Mouse (Mus musculus): ENCODE results near the gene Riok2. TPM values are rescaled to one million over a fixed set of nuclear protein-coding genes. Genes with fewer than 3 reads are reported as not detected.
A peak's percentile ranks its signal among the peaks of the same experiment; 100 is the strongest.

The Riok2 gene
- total and polyA plus RNA-seq, 2 experiments, result 5.3 to 28.3 TPM

GRCm38 (mm10) chr17:17403038-17403437 lies 28.9 kb downstream of the Riok2 start:
- no peaks in the 10 kb centered on the region for H3K79me2 ChIP-seq (ENCODE audit: control insufficient read depth, insufficient read depth, low read length)
- no peaks in the 10 kb centered on the region for H3K36me3 ChIP-seq (ENCODE audit: control insufficient read depth, insufficient read depth, low read length)
- H3K9ac ChIP-seq (ENCODE audit: low read depth, low read length), result no peak overlapping the region
- 74% methylated on average over 5 of the region's 5 CpGs for WGBS
- H3K27me3 ChIP-seq (ENCODE audit: control insufficient read depth, insufficient read depth, low read length), result no peaks in the 10 kb centered on the region
- no peak for DNase-seq (ENCODE audit: extremely low read depth, low read depth, low spot score)
- no peak overlapping the region for H3K27ac ChIP-seq (replicated peaks; ENCODE audit: insufficient read depth, low read depth, low read length)
- peaks cover 2% of the 10 kb centered on the region; the same call in 1 of the 2 replicates for H3K4me1 ChIP-seq (ENCODE audit: control insufficient read depth, insufficient read depth, low read length)
- no peak overlapping the region for H3K4me3 ChIP-seq (ENCODE audit: insufficient read depth, low read depth, low read length)
- TF ChIP-seq CTCF (IDR thresholded peaks at IDR 0.05; ENCODE audit: low read depth, low read length) (no peak), POLR2A (IDR thresholded peaks at IDR 0.05; ENCODE audit: extremely low read depth, insufficient read depth, low read length) (no peak)

GRCm38 (mm10) chr17:17403578-17404112 lies 29.5 kb downstream of the Riok2 start:
- no peak for DNase-seq (ENCODE audit: extremely low read depth, low read depth, low spot score)
- no peak overlapping the region for H3K9ac ChIP-seq (ENCODE audit: low read depth, low read length)
- 73% methylated on average over 3 of the region's 3 CpGs for WGBS

GRCm38 (mm10) chr17:17404811-17405544 lies 30.9 kb downstream of the Riok2 start:
- TF ChIP-seq POLR2A (IDR thresholded peaks at IDR 0.05; ENCODE audit: extremely low read depth, insufficient read depth, low read length) (no peak), CTCF (IDR thresholded peaks at IDR 0.05; ENCODE audit: low read depth, low read length) (no peak)
- Histone ChIP-seq H3K9ac (ENCODE audit: low read depth, low read length) (no peak overlapping the region), H3K27ac (replicated peaks; ENCODE audit: insufficient read depth, low read depth, low read length) (no peak overlapping the region), H3K4me3 (ENCODE audit: insufficient read depth, low read depth, low read length) (no peak overlapping the region), H3K79me2 (ENCODE audit: control insufficient read depth, insufficient read depth, low read length) (no peaks in the 10 kb centered on the region), H3K4me1 (ENCODE audit: control insufficient read depth, insufficient read depth, low read length) (peaks cover 2% of the 10 kb centered on the region; the same call in 1 of the 2 replicates), H3K36me3 (ENCODE audit: control insufficient read depth, insufficient read depth, low read length) (no peaks in the 10 kb centered on the region), H3K27me3 (ENCODE audit: control insufficient read depth, insufficient read depth, low read length) (no peaks in the 10 kb centered on the region)
- WGBS, result 65% methylated on average over 8 of the region's 8 CpGs
- peak; percentile 60 for DNase-seq (ENCODE audit: extremely low read depth, low read depth, low spot score)

More at GRCm38 (mm10) chr17:17403578-17404112, 29.5 kb downstream of the Riok2 start:
- no peaks in the 10 kb centered on the region for H3K36me3 ChIP-seq (ENCODE audit: control insufficient read depth, insufficient read depth, low read length)
- H3K27me3 ChIP-seq (ENCODE audit: control insufficient read depth, insufficient read depth, low read length), result no peaks in the 10 kb centered on the region
- peaks cover 2% of the 10 kb centered on the region; the same call in 1 of the 2 replicates for H3K4me1 ChIP-seq (ENCODE audit: control insufficient read depth, insufficient read depth, low read length)
- no peak for TF ChIP-seq CTCF (IDR thresholded peaks at IDR 0.05; ENCODE audit: low read depth, low read length)
- no peak for TF ChIP-seq POLR2A (IDR thresholded peaks at IDR 0.05; ENCODE audit: extremely low read depth, insufficient read depth, low read length)
- H3K4me3 ChIP-seq (ENCODE audit: insufficient read depth, low read depth, low read length), result no peak overlapping the region
- no peaks in the 10 kb centered on the region for H3K79me2 ChIP-seq (ENCODE audit: control insufficient read depth, insufficient read depth, low read length)
- no peak overlapping the region for H3K27ac ChIP-seq (replicated peaks; ENCODE audit: insufficient read depth, low read depth, low read length)

- Histone ChIP-seq H3K79me2 (ENCODE audit: control insufficient read depth, insufficient read depth, low read length) (no peaks in the 10 kb centered on the region), H3K4me3 (ENCODE audit: insufficient read depth, low read depth, low read length) (no peak overlapping the region), H3K27me3 (ENCODE audit: control insufficient read depth, insufficient read depth, low read length) (no peaks in the 10 kb centered on the region), H3K9ac (ENCODE audit: low read depth, low read length) (no peak overlapping the region), H3K4me1 (ENCODE audit: control insufficient read depth, insufficient read depth, low read length) (peaks cover 2% of the 10 kb centered on the region; the same call in 1 of the 2 replicates), H3K27ac (replicated peaks; ENCODE audit: insufficient read depth, low read depth, low read length) (no peak overlapping the region), H3K36me3 (ENCODE audit: control insufficient read depth, insufficient read depth, low read length) (no peaks in the 10 kb centered on the region)
- DNase-seq (ENCODE audit: extremely low read depth, low read depth, low spot score), result no peak
- TF ChIP-seq POLR2A (IDR thresholded peaks at IDR 0.05; ENCODE audit: extremely low read depth, insufficient read depth, low read length), result no peak
- TF ChIP-seq CTCF (IDR thresholded peaks at IDR 0.05; ENCODE audit: low read depth, low read length), result no peak
- 43% methylated on average over 1 of the region's 1 CpGs for WGBS
Measured at GRCm38 (mm10) chr17:17405606-17406005, 31.5 kb downstream of the Riok2 start.

GRCm38 (mm10) chr17:17408137-17408536 lies 34.0 kb downstream of the Riok2 start:
- Histone ChIP-seq H3K79me2 (ENCODE audit: control insufficient read depth, insufficient read depth, low read length) (no peaks in the 10 kb centered on the region), H3K9ac (ENCODE audit: low read depth, low read length) (no peak overlapping the region), H3K4me3 (ENCODE audit: insufficient read depth, low read depth, low read length) (no peak overlapping the region), H3K36me3 (ENCODE audit: control insufficient read depth, insufficient read depth, low read length) (no peaks in the 10 kb centered on the region), H3K27me3 (ENCODE audit: control insufficient read depth, insufficient read depth, low read length) (no peaks in the 10 kb centered on the region), H3K27ac (replicated peaks; ENCODE audit: insufficient read depth, low read depth, low read length) (no peak overlapping the region), H3K4me1 (ENCODE audit: control insufficient read depth, insufficient read depth, low read length) (peaks cover 2% of the 10 kb centered on the region; the same call in 1 of the 2 replicates)
- no peak for DNase-seq (ENCODE audit: extremely low read depth, low read depth, low spot score)
- WGBS, result 82% methylated on average over 6 of the region's 6 CpGs
- TF ChIP-seq POLR2A (IDR thresholded peaks at IDR 0.05; ENCODE audit: extremely low read depth, insufficient read depth, low read length) (no peak), CTCF (IDR thresholded peaks at IDR 0.05; ENCODE audit: low read depth, low read length) (no peak)

All from liver, adult 2 months (tissue).